34 mouse cellular contexts compared by ENCODE assay signal in genomic region chr9:78432471-78432870, GRCm38 (mm10). TPM values are rescaled to one million over a fixed set of nuclear protein-coding genes. Genes with fewer than 3 reads are reported as not detected.
DNase-seq lines count a peak whose midpoint lies in the region; ATAC-seq and TF ChIP-seq lines count a peak whose summit lies in the region.
"Had no signal": no experiment of that assay in that cellular context is flagged by ENCODE, and none has a peak within 500 bp of the region (broad histone marks: within the 10 kb centered on the region; RNA-seq: fewer than 3 reads in every experiment).

No protein-coding gene starts in this region.

- H3K27me3 ChIP-seq in ES-Bruce4 (ENCODE audit: control insufficient read depth, insufficient read depth, low read length, poor library complexity, severe bottlenecking): no peaks in the 10 kb centered on the region
- H3K27me3 ChIP-seq: kidney, embryonic 15.5 days; limb, embryonic 15.5 days; stomach, embryonic 15.5 days had no signal

- H3K9me3 ChIP-seq in ES-Bruce4 (replicated peaks; ENCODE audit: control insufficient read depth, insufficient read depth, low read length, poor library complexity, severe bottlenecking): no peaks in the 10 kb centered on the region
- H3K9me3 ChIP-seq: embryonic facial prominence, embryonic 12.5 days; hindbrain, embryonic 13.5 days; kidney, embryonic 15.5 days; limb, embryonic 10.5 days; limb, embryonic 15.5 days; neural tube, embryonic 13.5 days; stomach, embryonic 15.5 days had no signal

- H3K9ac ChIP-seq in ES-Bruce4 (ENCODE audit: low read depth, poor library complexity, severe bottlenecking): no peak overlapping the region
- H3K9ac ChIP-seq: embryonic facial prominence, embryonic 12.5 days; hindbrain, embryonic 13.5 days; kidney, embryonic 15.5 days; limb, embryonic 15.5 days; neural tube, embryonic 13.5 days; stomach, embryonic 15.5 days had no signal

- no peak overlapping the region for H3K4me3 ChIP-seq in layer of hippocampus, adult 2 months
- H3K4me3 ChIP-seq in ES-Bruce4 (ENCODE audit: low read depth, low read length): no peak overlapping the region
- H3K4me3 ChIP-seq: embryonic facial prominence, embryonic 12.5 days; hindbrain, embryonic 13.5 days; kidney, embryonic 15.5 days; limb, embryonic 10.5 days; limb, embryonic 15.5 days; myocyte; neural tube, embryonic 13.5 days; stomach, embryonic 15.5 days had no signal

- no peaks in the 10 kb centered on the region for H3K36me3 ChIP-seq in ES-Bruce4 (ENCODE audit: control insufficient read depth, insufficient read depth, low read length, poor library complexity, severe bottlenecking)
- H3K36me3 ChIP-seq: embryonic facial prominence, embryonic 12.5 days; hindbrain, embryonic 13.5 days; kidney, embryonic 15.5 days; limb, embryonic 10.5 days; limb, embryonic 15.5 days; neural tube, embryonic 13.5 days; stomach, embryonic 15.5 days had no signal

- TF ChIP-seq POLR2A in ES-Bruce4 (IDR thresholded peaks at IDR 0.05; ENCODE audit: insufficient read depth, low read length): no peak

- no peak for ATAC-seq in CD4-positive, CD25-positive, alpha-beta regulatory T cell, adult 4 months
- ATAC-seq: forebrain, embryonic 14.5 days; midbrain, embryonic 16.5 days had no signal

- TF ChIP-seq EP300 in ES-Bruce4 (IDR thresholded peaks at IDR 0.05; ENCODE audit: insufficient read depth, low read depth, low read length): no peak

- H3K4me1 ChIP-seq in ES-Bruce4 (ENCODE audit: control insufficient read depth, insufficient read depth, low read length): no peaks in the 10 kb centered on the region
- H3K4me1 ChIP-seq: limb, embryonic 15.5 days; stomach, embryonic 15.5 days had no signal

- TF ChIP-seq CTCF in layer of hippocampus, adult 2 months (conservative IDR thresholded peaks at IDR 0.05): peak; percentile 39
- TF ChIP-seq CTCF in ES-Bruce4 (IDR thresholded peaks at IDR 0.05; ENCODE audit: low read depth, low read length): peak; percentile 19

- no peak overlapping the region for H3K27ac ChIP-seq in layer of hippocampus, adult 2 months
- no peak overlapping the region for H3K27ac ChIP-seq in ES-Bruce4 (ENCODE audit: insufficient read depth, low read length)
- H3K27ac ChIP-seq: embryonic facial prominence, embryonic 12.5 days; hindbrain, embryonic 13.5 days; kidney, embryonic 15.5 days; limb, embryonic 10.5 days; limb, embryonic 15.5 days; neural tube, embryonic 13.5 days; stomach, embryonic 15.5 days had no signal

- DNase-seq in layer of hippocampus, adult 2 months (ENCODE audit: low spot score in 2 of 2): no peak
- DNase-seq in layer of hippocampus, adult 9-10 months (ENCODE audit: low spot score): no peak
- peak; percentile 18 for DNase-seq in 3T3-L1 (ENCODE audit: low read depth, low spot score)
- DNase-seq in brain, adult 2 months (ENCODE audit: low read depth, low spot score): peak; percentile 6
- no peak for DNase-seq in embryo, embryonic 9.5 days (ENCODE audit: extremely low spot score)
- DNase-seq: adrenal gland, adult 8-10 months; B cell, adult 2 months; cerebellum, adult 11 months; cerebellum, adult 9-10 months; cerebellum, postnatal 36 days; gastrocnemius, postnatal 14 days; heart, postnatal 36 days; kidney, adult 11 months; layer of hippocampus, postnatal 36 days; lung, adult 2 months; lung, postnatal 14 days; right cerebral cortex, postnatal 14 days; thymus, postnatal 14 days had no signal

RNA-seq across cellular contexts. Expression of gene Cgas, which starts 10.6 kb away (rescaled TPM):
- under 1 TPM; 0.79 to 0.92 TPM for total RNA-seq in layer of hippocampus, adult 2 months (2021)
- 1.1 and 1.2 TPM in 2 replicates for polyA plus RNA-seq in ES-Bruce4 (2011; ENCODE audit: insufficient read depth, insufficient read length, low read depth, missing spikeins)
- 1 to 10 TPM; 2.3 to 3.1 TPM for polyA plus RNA-seq in CD4-positive, CD25-positive, alpha-beta regulatory T cell, adult 4 months (2017; shearing (Covaris generic))

RNA-seq across cellular contexts. Expression of gene Mto1, which starts 15.5 kb away (rescaled TPM):
- total RNA-seq in layer of hippocampus, adult 2 months (2021): 10 to 100 TPM; 25.1 to 25.8 TPM
- 23.1 and 26.2 TPM in 2 replicates for polyA plus RNA-seq in ES-Bruce4 (2011; ENCODE audit: insufficient read depth, insufficient read length, low read depth, missing spikeins)
- polyA plus RNA-seq in CD4-positive, CD25-positive, alpha-beta regulatory T cell, adult 4 months (2017; shearing (Covaris generic)): 10 to 100 TPM; 15.6 to 19.1 TPM

RNA-seq across cellular contexts. Expression of gene Gm17324, which starts 16.1 kb away (rescaled TPM):
- 1 to 10 TPM; 1.3 to 1.5 TPM for total RNA-seq in layer of hippocampus, adult 2 months (2021)
- polyA plus RNA-seq in ES-Bruce4 (2011; ENCODE audit: insufficient read depth, insufficient read length, low read depth, missing spikeins): not detected in 2 replicates
- under 1 TPM in 1 of 2 experiments, not detected in 1; 0.51 TPM for polyA plus RNA-seq in CD4-positive, CD25-positive, alpha-beta regulatory T cell, adult 4 months (2017; shearing (Covaris generic))
- total RNA-seq: gastrocnemius, postnatal 14 days; heart, postnatal 36 days; megakaryocyte progenitor cell, adult 5-6 weeks had no signal
- polyA plus RNA-seq: lung, adult 2 months; small intestine, adult 2 months had no signal

RNA-seq across cellular contexts. Expression of gene Ddx43, which starts 36.9 kb away (rescaled TPM):
- total RNA-seq in layer of hippocampus, adult 2 months (2021): not detected
- polyA plus RNA-seq in ES-Bruce4 (2011; ENCODE audit: insufficient read depth, insufficient read length, low read depth, missing spikeins): 2.8 and 4.9 TPM in 2 replicates
- polyA plus RNA-seq in CD4-positive, CD25-positive, alpha-beta regulatory T cell, adult 4 months (2017; shearing (Covaris generic)): 1 to 10 TPM; 2.6 to 4.7 TPM
- total RNA-seq: adrenal gland, adult 8-10 months; gastrocnemius, postnatal 14 days; granulocyte monocyte progenitor cell, adult 5-6 weeks; heart, postnatal 36 days; layer of hippocampus, postnatal 36 days had no signal
- polyA plus RNA-seq: heart, embryonic 11.5 days; myocyte; small intestine, adult 2 months had no signal

RNA-seq across cellular contexts. Expression of gene Ooep, which starts 53.9 kb away (rescaled TPM):
- total RNA-seq in layer of hippocampus, adult 2 months (2021): under 1 TPM in 1 of 2 experiments, not detected in 1; 0.17 TPM
- polyA plus RNA-seq in ES-Bruce4 (2011; ENCODE audit: insufficient read depth, insufficient read length, low read depth, missing spikeins): 75.0 and 86.4 TPM in 2 replicates
- not detected for polyA plus RNA-seq in CD4-positive, CD25-positive, alpha-beta regulatory T cell, adult 4 months (2017; shearing (Covaris generic))
- total RNA-seq: adrenal gland, adult 8-10 months; granulocyte monocyte progenitor cell, adult 5-6 weeks; heart, postnatal 36 days; layer of hippocampus, postnatal 36 days; megakaryocyte progenitor cell, adult 5-6 weeks had no signal
- polyA plus RNA-seq: small intestine, adult 2 months had no signal

Comparison
In these comparisons a context has a peak if more than half of its experiments do, and no peak if none do; other contexts are left out.
1. DNase-seq: peak in 3T3-L1 (single experiment) and brain, adult 2 months (single experiment); none in layer of hippocampus, adult 2 months (0 of 2), layer of hippocampus, adult 9-10 months (single experiment) and embryo, embryonic 9.5 days (single experiment).